Mouse (Mus musculus): Measurements from ENCODE around the gene Cnot1. TPM values are rescaled to one million over a fixed set of nuclear protein-coding genes. Genes with fewer than 3 reads are reported as not detected.

Cnot1 gene
- 119 and 128 TPM in 2 replicates for polyA plus RNA-seq (2014; fragmentation: Nextera tagmentation; extraction: Ambion mirVana)

DNA sequence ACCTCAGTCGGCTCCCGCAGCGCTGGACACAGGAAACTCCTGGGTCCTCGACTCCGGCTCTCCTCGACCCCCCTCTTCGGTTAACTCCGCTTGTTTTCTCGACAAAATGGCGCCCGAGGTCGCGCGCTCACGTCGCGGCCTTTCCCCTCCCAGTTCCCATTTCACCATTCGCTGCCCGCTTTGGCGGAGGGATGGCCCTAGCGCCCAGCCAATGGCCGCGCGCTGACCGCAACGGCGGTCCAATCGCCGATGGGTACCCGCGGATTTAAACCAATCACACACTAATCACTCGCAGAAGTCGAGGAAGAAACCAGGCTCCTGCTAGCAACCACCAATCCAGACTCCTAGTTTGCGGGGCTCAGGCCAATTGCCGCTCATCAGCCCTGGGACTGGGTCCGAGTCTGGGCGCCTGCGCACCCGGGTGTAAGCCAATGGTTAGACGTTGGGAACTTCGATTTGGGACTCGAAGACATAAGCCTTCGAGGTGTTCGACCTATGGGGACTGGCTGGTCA lies at the start of gene Cnot1:
Cnot1 (minus strand) TSS at position 134 of the 513 bp plus-strand sequence.
- WGBS, result 0% methylated on average over 44 of the region's 44 CpGs
- Histone ChIP-seq H3K9ac (ENCODE audit: low read length) (peak within 1 kb of the TSS; percentile 97), H3K27ac (ENCODE audit: low read depth, low read length) (peak within 1 kb of the TSS; percentile 84), H3K4me3 (ENCODE audit: low read depth, low read length) (peak within 1 kb of the TSS; percentile 98), H3K9me3 (ENCODE audit: control insufficient read depth, low read length) (no peaks in the 10 kb centered on the region), H3K27me3 (ENCODE audit: control insufficient read depth, insufficient read depth, low read length) (no peaks in the 10 kb centered on the region), H3K4me1 (ENCODE audit: control insufficient read depth, insufficient read depth, low read length) (peaks cover 11% of the 10 kb centered on the region), H3K36me3 (ENCODE audit: control insufficient read depth, insufficient read depth, low read length) (no peaks in the 10 kb centered on the region), H3K4me2 (ENCODE audit: low read depth) (peak within 1 kb of the TSS; percentile 92)
- DNase-seq (ENCODE audit: low spot score) (peak; percentile 97), ATAC-seq (ENCODE audit: insufficient read depth, low FRiP score, low TSS enrichment) (peak; percentile 97)

DNA sequence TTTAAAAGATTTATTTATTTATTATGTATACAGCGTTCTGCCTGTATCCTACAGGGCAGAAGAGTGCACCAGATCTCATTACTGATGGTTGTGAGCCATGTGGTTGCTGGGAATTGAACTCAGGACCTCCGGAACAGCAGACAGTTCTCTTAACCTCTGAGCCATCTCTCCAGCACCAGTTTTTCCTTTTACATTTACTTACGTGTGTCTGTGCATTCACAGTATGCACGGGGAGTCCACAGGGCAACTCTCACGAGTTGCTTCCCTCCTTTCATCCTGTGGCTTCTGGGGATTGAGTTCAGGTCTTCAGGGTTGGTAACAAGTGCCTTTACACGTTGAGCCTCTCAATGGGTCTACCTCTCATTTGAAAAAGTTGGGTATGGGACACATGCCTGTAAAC lies 46.9 kb upstream of the Cnot1 start:
- Histone ChIP-seq H3K9me3 (ENCODE audit: control insufficient read depth, low read length) (no peaks in the 10 kb centered on the region), H3K9ac (ENCODE audit: low read length) (no peak overlapping the region), H3K27ac (ENCODE audit: low read depth, low read length) (no peak overlapping the region), H3K36me3 (ENCODE audit: control insufficient read depth, insufficient read depth, low read length) (no peaks in the 10 kb centered on the region), H3K4me3 (ENCODE audit: low read depth, low read length) (no peak overlapping the region), H3K4me1 (ENCODE audit: control insufficient read depth, insufficient read depth, low read length) (peaks cover 5% of the 10 kb centered on the region), H3K27me3 (ENCODE audit: control insufficient read depth, insufficient read depth, low read length) (no peaks in the 10 kb centered on the region), H3K4me2 (ENCODE audit: low read depth) (no peak overlapping the region)
- WGBS, result 86% methylated on average over 6 of the region's 6 CpGs
- DNase-seq (ENCODE audit: low spot score) (no peak), ATAC-seq (ENCODE audit: insufficient read depth, low FRiP score, low TSS enrichment) (no peak)

- H3K36me3 ChIP-seq (ENCODE audit: control insufficient read depth, insufficient read depth, low read length), result no peaks in the 10 kb centered on the region
- H3K4me3 ChIP-seq (ENCODE audit: low read depth, low read length), result peak within 1 kb of the TSS; percentile 56
- H3K27me3 ChIP-seq (ENCODE audit: control insufficient read depth, insufficient read depth, low read length), result no peaks in the 10 kb centered on the region
- ATAC-seq (ENCODE audit: insufficient read depth, low FRiP score, low TSS enrichment) (peak; percentile 96), DNase-seq (ENCODE audit: low spot score) (peak; percentile 71)
- H3K4me1 ChIP-seq (ENCODE audit: control insufficient read depth, insufficient read depth, low read length), result peaks cover 5% of the 10 kb centered on the region
- H3K9me3 ChIP-seq (ENCODE audit: control insufficient read depth, low read length), result no peaks in the 10 kb centered on the region
- H3K4me2 ChIP-seq (ENCODE audit: low read depth), result peak within 1 kb of the TSS; percentile 60
- H3K9ac ChIP-seq (ENCODE audit: low read length), result peak within 1 kb of the TSS; percentile 57
- no peak within 1 kb of the TSS for H3K27ac ChIP-seq (ENCODE audit: low read depth, low read length)
- 14% methylated on average over 22 of the region's 22 CpGs for WGBS
These were observed 46.0 kb upstream of the Cnot1 start, which contains the start of gene Slc38a7 for GRCm38 (mm10) chr8:95853102-95853843. Gene Slc38a7 (minus strand): TSS chr8:95853539.

GRCm38 (mm10) chr8:95852290-95852689 lies 45.0 kb upstream of the Cnot1 start:
- no peak overlapping the region for H3K9ac ChIP-seq (ENCODE audit: low read length)

DNA sequence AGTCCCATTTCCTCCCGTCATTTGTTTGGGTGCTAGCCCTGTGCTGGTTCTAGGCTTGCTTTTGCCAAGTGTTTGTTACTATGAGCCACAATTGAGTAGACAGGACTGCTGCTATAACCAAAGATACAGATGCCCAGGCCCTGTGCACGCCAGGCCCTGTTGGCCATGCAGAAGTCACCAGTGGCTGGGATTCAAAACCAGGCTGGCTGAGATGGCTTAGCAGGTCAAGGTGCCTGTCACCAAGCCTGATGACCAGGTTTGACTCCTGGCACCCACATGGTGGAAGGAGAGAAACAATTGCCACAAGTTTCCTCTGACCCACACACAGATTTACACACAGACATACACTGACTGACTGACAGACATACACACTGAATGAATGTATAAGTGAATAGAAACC lies 43.1 kb upstream of the Cnot1 start:
- Histone ChIP-seq H3K9ac (ENCODE audit: low read length) (no peak overlapping the region), H3K4me2 (ENCODE audit: low read depth) (no peak overlapping the region), H3K4me1 (ENCODE audit: control insufficient read depth, insufficient read depth, low read length) (peaks cover 5% of the 10 kb centered on the region), H3K27ac (ENCODE audit: low read depth, low read length) (no peak overlapping the region), H3K27me3 (ENCODE audit: control insufficient read depth, insufficient read depth, low read length) (no peaks in the 10 kb centered on the region), H3K36me3 (ENCODE audit: control insufficient read depth, insufficient read depth, low read length) (no peaks in the 10 kb centered on the region; the same call in 1 of the 2 replicates), H3K4me3 (ENCODE audit: low read depth, low read length) (no peak overlapping the region), H3K9me3 (ENCODE audit: control insufficient read depth, low read length) (no peaks in the 10 kb centered on the region)
- 91% methylated on average over 2 of the region's 2 CpGs for WGBS
- DNase-seq (ENCODE audit: low spot score) (no peak), ATAC-seq (ENCODE audit: insufficient read depth, low FRiP score, low TSS enrichment) (no peak)

More at GRCm38 (mm10) chr8:95852290-95852689, 45.0 kb upstream of the Cnot1 start:
- H3K27ac ChIP-seq (ENCODE audit: low read depth, low read length), result no peak overlapping the region
- peak overlapping the region; percentile 60 for H3K4me2 ChIP-seq (ENCODE audit: low read depth)
- H3K9me3 ChIP-seq (ENCODE audit: control insufficient read depth, low read length), result no peaks in the 10 kb centered on the region
- DNase-seq (ENCODE audit: low spot score) (no peak), ATAC-seq (ENCODE audit: insufficient read depth, low FRiP score, low TSS enrichment) (no peak)
- no peaks in the 10 kb centered on the region for H3K27me3 ChIP-seq (ENCODE audit: control insufficient read depth, insufficient read depth, low read length)
- WGBS, result 77% methylated on average over 4 of the region's 4 CpGs
- H3K4me3 ChIP-seq (ENCODE audit: low read depth, low read length), result no peak overlapping the region; the same call in 1 of the 2 replicates
- H3K4me1 ChIP-seq (ENCODE audit: control insufficient read depth, insufficient read depth, low read length), result peaks cover 5% of the 10 kb centered on the region
- H3K36me3 ChIP-seq (ENCODE audit: control insufficient read depth, insufficient read depth, low read length), result no peaks in the 10 kb centered on the region

GRCm38 (mm10) chr8:95848734-95849464 lies 41.6 kb upstream of the Cnot1 start:
- H3K27ac ChIP-seq (ENCODE audit: low read depth, low read length), result no peak overlapping the region
- H3K4me2 ChIP-seq (ENCODE audit: low read depth), result no peak overlapping the region
- DNase-seq (ENCODE audit: low spot score) (no peak), ATAC-seq (ENCODE audit: insufficient read depth, low FRiP score, low TSS enrichment) (no peak)
- H3K36me3 ChIP-seq (ENCODE audit: control insufficient read depth, insufficient read depth, low read length), result no peaks in the 10 kb centered on the region; the same call in 1 of the 2 replicates
- H3K9ac ChIP-seq (ENCODE audit: low read length), result no peak overlapping the region
- H3K4me3 ChIP-seq (ENCODE audit: low read depth, low read length), result no peak overlapping the region
- H3K9me3 ChIP-seq (ENCODE audit: control insufficient read depth, low read length), result no peaks in the 10 kb centered on the region
- no peaks in the 10 kb centered on the region for H3K27me3 ChIP-seq (ENCODE audit: control insufficient read depth, insufficient read depth, low read length)
- H3K4me1 ChIP-seq (ENCODE audit: control insufficient read depth, insufficient read depth, low read length), result peaks cover 5% of the 10 kb centered on the region
- WGBS, result 90% methylated on average over 19 of the region's 19 CpGs

- Histone ChIP-seq H3K9me3 (ENCODE audit: control insufficient read depth, low read length) (no peaks in the 10 kb centered on the region), H3K4me2 (ENCODE audit: low read depth) (no peak overlapping the region), H3K4me1 (ENCODE audit: control insufficient read depth, insufficient read depth, low read length) (peaks cover 5% of the 10 kb centered on the region), H3K36me3 (ENCODE audit: control insufficient read depth, insufficient read depth, low read length) (no peaks in the 10 kb centered on the region; the same call in 1 of the 2 replicates), H3K27me3 (ENCODE audit: control insufficient read depth, insufficient read depth, low read length) (no peaks in the 10 kb centered on the region), H3K4me3 (ENCODE audit: low read depth, low read length) (no peak overlapping the region), H3K9ac (ENCODE audit: low read length) (no peak overlapping the region), H3K27ac (ENCODE audit: low read depth, low read length) (no peak overlapping the region)
- WGBS, result 85% methylated on average over 24 of the region's 24 CpGs
- no peak for DNase-seq (ENCODE audit: low spot score)
- ATAC-seq (ENCODE audit: insufficient read depth, low FRiP score, low TSS enrichment), result no peak
These were observed 40.8 kb upstream of the Cnot1 start for GRCm38 (mm10) chr8:95848061-95848551.

DNA sequence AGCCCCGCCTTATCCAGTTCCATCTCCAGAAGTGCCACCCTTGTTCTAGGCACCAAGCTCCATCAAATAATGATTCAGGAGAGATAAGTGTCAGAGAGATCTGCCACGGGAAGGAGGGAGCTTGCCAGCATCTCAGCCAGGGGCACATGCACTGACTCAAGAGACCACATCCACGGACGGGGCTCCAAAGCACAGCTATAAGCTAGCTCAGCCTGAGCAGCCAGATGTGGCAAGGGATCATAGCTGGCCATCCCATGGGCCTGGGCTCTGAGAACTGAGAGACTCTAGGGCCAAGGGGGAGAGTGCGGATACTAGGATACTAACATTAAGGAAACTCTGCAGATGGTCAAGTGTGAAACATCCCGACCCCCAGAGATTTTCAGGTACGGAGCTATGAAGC lies 37.8 kb upstream of the Cnot1 start:
- no peaks in the 10 kb centered on the region; the same call in 1 of the 2 replicates for H3K36me3 ChIP-seq (ENCODE audit: control insufficient read depth, insufficient read depth, low read length)
- H3K9me3 ChIP-seq (ENCODE audit: control insufficient read depth, low read length), result no peaks in the 10 kb centered on the region
- H3K4me2 ChIP-seq (ENCODE audit: low read depth), result no peak overlapping the region

More for the DNA sequence above, 37.8 kb upstream of the Cnot1 start:
- DNase-seq (ENCODE audit: low spot score) (no peak), ATAC-seq (ENCODE audit: insufficient read depth, low FRiP score, low TSS enrichment) (no peak)
- H3K27ac ChIP-seq (ENCODE audit: low read depth, low read length), result no peak overlapping the region
- no peaks in the 10 kb centered on the region for H3K4me1 ChIP-seq (ENCODE audit: control insufficient read depth, insufficient read depth, low read length)
- 94% methylated on average over 7 of the region's 7 CpGs for WGBS
- no peak overlapping the region for H3K4me3 ChIP-seq (ENCODE audit: low read depth, low read length)
- H3K9ac ChIP-seq (ENCODE audit: low read length), result no peak overlapping the region
- no peaks in the 10 kb centered on the region for H3K27me3 ChIP-seq (ENCODE audit: control insufficient read depth, insufficient read depth, low read length)

Data from neural tube, embryonic 11.5 days (tissue).